Mouse (Mus musculus) CH12.LX (cell line): Measurements from ENCODE around the gene Vav2. TPM values are rescaled to one million over a fixed set of nuclear protein-coding genes. Genes with fewer than 3 reads are reported as not detected.

Experiments used
- DNase-seq: peaks from one replicate; pipeline ENCODE4 v3.0.0-alpha.2; 2013; ENCODE audit errors: extremely low read depth
- H3K27ac ChIP-seq: 2 replicates; pipeline ENCODE4 v1.5.1; 2012; ENCODE audit warnings: low read depth, mild to moderate bottlenecking, control low read depth, moderate library complexity; ENCODE audit not compliant: insufficient read depth
- H3K27me3 ChIP-seq: replicated peaks from 2 replicates; pipeline ENCODE3; 2012; ENCODE audit warnings: inconsistent platforms
- H3K36me3 ChIP-seq, 2 experiments: replicated peaks in 1 of 2; 2 replicates each; pipeline versions ENCODE3 to v1.6.1; 2012; ENCODE audit warnings: inconsistent platforms in 1 of 2, low read length in 1 of 2, mild to moderate bottlenecking in 1 of 2, mixed read lengths in 1 of 2, moderate library complexity in 1 of 2; ENCODE audit not compliant: control insufficient read depth in 1 of 2, insufficient read depth in 1 of 2
- H3K4me1 ChIP-seq, 2 experiments: 2 replicates each; pipeline ENCODE4 v1.6.1; 2012; ENCODE audit warnings: inconsistent platforms in 1 of 2, moderate library complexity in 1 of 2; ENCODE audit not compliant: insufficient read depth in 2 of 2, control insufficient read depth in 1 of 2
- H3K4me2 ChIP-seq: 2 replicates; pipeline ENCODE4 v1.6.1; 2012; ENCODE audit warnings: low read depth, mild to moderate bottlenecking, control low read depth; ENCODE audit not compliant: poor library complexity, insufficient read depth, severe bottlenecking
- H3K4me3 ChIP-seq, 3 experiments: fragments of 150-350 bp in 1 of 3; sonication (generic) in 1 of 3; replicated peaks in 1 of 3; 2 replicates each; pipeline versions ENCODE3 to v1.5.1; 2011 to 2012; ENCODE audit warnings: low read depth in 2 of 3, low read length in 2 of 3, mild to moderate bottlenecking in 2 of 3, moderate library complexity in 2 of 3, control low read depth in 1 of 3, improper control_type of control experiment in 1 of 3, inconsistent platforms in 1 of 3, mixed read lengths in 1 of 3; ENCODE audit not compliant: poor library complexity in 1 of 3
- H3K79me2 ChIP-seq: replicated peaks from 2 replicates; pipeline ENCODE4 v1.6.1; 2012; ENCODE audit warnings: mild to moderate bottlenecking, moderate library complexity; ENCODE audit not compliant: control insufficient read depth, poor library complexity, insufficient read depth, severe bottlenecking; ENCODE audit errors: extremely low read depth
- H3K9ac ChIP-seq: 2 replicates; pipeline ENCODE4 v1.6.1; 2012; ENCODE audit warnings: low read depth, mild to moderate bottlenecking, control low read depth, moderate library complexity; ENCODE audit not compliant: insufficient read depth
- H3K9me3 ChIP-seq: replicated peaks from 2 replicates; pipeline ENCODE3; 2012; ENCODE audit warnings: low read length, inconsistent platforms, mixed read lengths
- CHD1 ChIP-seq: IDR thresholded peaks from 2 replicates; pipeline ENCODE4 v1.6.1; 2012; ENCODE audit warnings: low read depth, low read length, improper control_type of control experiment, inconsistent platforms
- GABPA ChIP-seq: IDR thresholded peaks from 2 replicates; pipeline ENCODE4 v1.6.1; 2012; ENCODE audit warnings: low read depth, low read length, improper control_type of control experiment, inconsistent platforms; ENCODE audit not compliant: insufficient replicate concordance
- HCFC1 ChIP-seq: IDR thresholded peaks from 2 replicates; pipeline ENCODE4 v1.6.1; 2012; ENCODE audit warnings: low read depth, mild to moderate bottlenecking, inconsistent platforms, low read length, improper control_type of control experiment
- IRF4 ChIP-seq: IDR thresholded peaks from 2 replicates; pipeline ENCODE4 v1.6.1; 2014; ENCODE audit warnings: low read depth, mild to moderate bottlenecking, inconsistent platforms, low read length, improper control_type of control experiment
- JUN ChIP-seq: IDR thresholded peaks from 2 replicates; pipeline ENCODE4 v1.6.1; 2011; ENCODE audit warnings: low read depth, mild to moderate bottlenecking, low read length, improper control_type of control experiment, moderate library complexity; ENCODE audit not compliant: insufficient read depth
- MAFK ChIP-seq: IDR thresholded peaks from 2 replicates; pipeline ENCODE4 v1.6.1; 2011; ENCODE audit warnings: low read length, improper control_type of control experiment; ENCODE audit not compliant: insufficient replicate concordance
- MAX ChIP-seq: IDR thresholded peaks from 2 replicates; pipeline ENCODE4 v1.6.1; 2011; ENCODE audit warnings: low read length, improper control_type of control experiment
- MAZ ChIP-seq: IDR thresholded peaks from 2 replicates; pipeline ENCODE4 v1.6.1; 2012; ENCODE audit warnings: low read depth, mild to moderate bottlenecking, inconsistent platforms, low read length, improper control_type of control experiment, moderate library complexity
- MXI1 ChIP-seq: IDR thresholded peaks from 2 replicates; pipeline ENCODE4 v1.6.1; 2011; ENCODE audit warnings: mild to moderate bottlenecking, low read depth, low read length, improper control_type of control experiment
- MYC ChIP-seq: IDR thresholded peaks from 2 replicates; pipeline ENCODE4 v1.6.1; 2011; ENCODE audit warnings: low read depth, mild to moderate bottlenecking, improper control_type of control experiment, low read length
- NELFE ChIP-seq: IDR thresholded peaks from 2 replicates; pipeline ENCODE4 v1.6.1; 2011; ENCODE audit warnings: low read depth, low read length, improper control_type of control experiment
- NRF1 ChIP-seq: IDR thresholded peaks from 2 replicates; pipeline ENCODE4 v1.6.1; 2014; ENCODE audit warnings: low read depth, mild to moderate bottlenecking, inconsistent platforms, low read length, improper control_type of control experiment, moderate library complexity
- PAX5 ChIP-seq: IDR thresholded peaks from 2 replicates; pipeline ENCODE4 v1.6.1; 2012; ENCODE audit warnings: low read length, inconsistent platforms, mixed read lengths
- TBP ChIP-seq: conservative IDR thresholded peaks from 2 replicates; pipeline ENCODE4 v1.6.1; 2011; ENCODE audit warnings: low read depth, low read length, improper control_type of control experiment
- TCF12 ChIP-seq: IDR thresholded peaks from 2 replicates; pipeline ENCODE4 v1.6.1; 2014; ENCODE audit warnings: low read depth, mild to moderate bottlenecking, inconsistent platforms, low read length, improper control_type of control experiment
- UBTF ChIP-seq: IDR thresholded peaks from 2 replicates; pipeline ENCODE4 v1.6.1; 2012; ENCODE audit warnings: low read depth, mild to moderate bottlenecking, inconsistent platforms, low read length, improper control_type of control experiment, moderate library complexity
- USF2 ChIP-seq: conservative IDR thresholded peaks from 2 replicates; pipeline ENCODE4 v1.6.1; 2011; ENCODE audit warnings: low read depth, low read length, improper control_type of control experiment
- ZC3H11A ChIP-seq: IDR thresholded peaks from 2 replicates; pipeline ENCODE4 v1.6.1; 2012; ENCODE audit warnings: low read depth, mild to moderate bottlenecking, inconsistent platforms, low read length, improper control_type of control experiment
- ZMIZ1 ChIP-seq: IDR thresholded peaks from 2 replicates; pipeline ENCODE4 v1.6.1; 2012; ENCODE audit warnings: low read depth, mild to moderate bottlenecking, inconsistent platforms, low read length, improper control_type of control experiment
- dilution Hi-C: fragments of 300-500 bp; cut with MboI; formaldehyde crosslinking; loops from 2 replicates; pipeline ENCODE4 v1.14.3; 2020; ENCODE audit warnings: low sequenced_read_pairs; ENCODE audit not compliant: extremely low pct_unique_long_range_greater_than_20kb, extremely low pct_ligation_motif_present
- in situ Hi-C: fragments of 300-500 bp; cut with MboI; formaldehyde crosslinking; loops from 3 replicates; pipeline ENCODE4 v1.14.3; 2019; ENCODE audit warnings: low sequenced_read_pairs, low pct_ligation_motif_present, low pct_unique_long_range_greater_than_20kb, mixed read lengths
- polyA plus RNA-seq: library from polyadenylated mRNA; unstranded; fragments of >175 nt; gene quantifications from 2 replicates; pipeline ENCODE4 v1.2.1, GENCODE M21; 2012; ENCODE audit warnings: low read depth; ENCODE audit not compliant: insufficient read length
- total RNA-seq, 2 experiments: library from RNA; depleted of rRNA; stranded (reverse); fragments of 300-350 nt in 1 of 2; fragments of >200 nt in 1 of 2; gene quantifications; 2 replicates each; pipeline ENCODE4 v1.2.3; 2012 to 2014

The Vav2 gene
- total and polyA plus RNA-seq, 3 experiments = 31.5 to 46.8 (median 46.6) TPM

DNA sequence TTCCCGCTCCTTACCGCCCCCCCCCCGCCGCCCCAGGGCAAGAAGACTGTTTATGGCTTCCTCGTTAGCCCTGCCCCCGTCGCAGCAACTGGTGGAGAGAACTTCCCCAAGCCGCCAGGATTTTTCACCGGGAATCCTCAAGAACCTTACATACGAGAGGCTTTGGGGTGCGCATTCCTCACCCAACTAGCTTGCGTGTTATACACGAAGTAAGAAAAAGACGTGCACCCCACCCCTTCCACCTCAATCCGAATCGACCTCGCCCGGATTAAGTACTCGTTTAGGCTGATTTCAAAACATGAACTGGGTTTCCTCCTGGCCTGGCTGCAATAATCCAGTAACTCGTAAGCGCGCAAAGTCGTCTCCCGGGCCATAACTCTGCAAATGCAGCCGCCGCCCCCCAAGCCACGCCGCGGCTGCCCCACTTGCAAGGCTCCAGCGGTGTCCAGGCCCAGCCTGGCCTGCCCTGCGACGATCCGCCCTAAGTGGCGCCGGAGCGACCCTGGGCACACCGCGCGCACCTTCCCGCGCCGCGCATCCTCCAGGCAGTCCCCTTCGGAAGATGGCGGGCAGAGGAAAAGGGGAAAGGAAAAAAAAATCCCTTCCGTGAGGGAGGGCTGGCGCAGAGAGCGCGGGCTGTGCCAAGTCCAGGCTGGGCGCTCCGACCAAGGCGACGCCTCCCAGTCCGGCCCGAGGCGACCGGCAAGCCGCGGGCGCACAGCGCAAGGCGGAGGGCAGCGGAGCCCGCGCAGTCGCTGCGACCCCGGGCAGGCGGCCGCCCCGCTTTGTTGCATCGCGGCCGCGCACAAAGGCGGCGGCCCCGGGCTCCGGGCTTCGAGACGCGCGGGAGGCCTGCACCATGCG, 48.0 kb upstream of the Vav2 start:
- no peak overlapping the region; the same call in 1 of the 2 replicates for H3K27ac ChIP-seq
- TF ChIP-seq MXI1 = no peak; the same call in 1 of the 2 replicates
- TF ChIP-seq JUN = no peak
- no peak for TF ChIP-seq MAZ
- no peak for TF ChIP-seq IRF4
- TF ChIP-seq MAFK = no peak
- no peak for TF ChIP-seq HCFC1
- TF ChIP-seq ZC3H11A = no peak
- no peak for TF ChIP-seq TBP
- TF ChIP-seq MAX = no peak
- TF ChIP-seq ZMIZ1 = no peak
- TF ChIP-seq NRF1 = peak; percentile 44; the same call in 1 of the 2 replicates
- TF ChIP-seq CHD1 = no peak
- TF ChIP-seq UBTF = 0 out of 2 replicates have a peak, but pooled peaks have one; percentile 55
- no peak for TF ChIP-seq NELFE
- TF ChIP-seq, all 38 proteins: peak for 2
- Histone ChIP-seq H3K27me3 (no peaks in the 10 kb centered on the region), H3K4me2 (peak overlapping the region; percentile 71), H3K36me3 (peaks cover 0 to 15% of the 10 kb centered on the region in 2 experiments), H3K9ac (peak overlapping the region; percentile 68), H3K4me3 (peak overlapping the region; percentile 64 to 91 (median 72)), H3K4me1 (peaks cover 18 to 53% of the 10 kb centered on the region in 2 experiments), H3K9me3 (no peaks in the 10 kb centered on the region), H3K79me2 (no peaks in the 10 kb centered on the region; the same call in 1 of the 2 replicates)
- no peak for DNase-seq
- dilution Hi-C loops = no loop called here
- in situ Hi-C loops = no loop called here

DNA sequence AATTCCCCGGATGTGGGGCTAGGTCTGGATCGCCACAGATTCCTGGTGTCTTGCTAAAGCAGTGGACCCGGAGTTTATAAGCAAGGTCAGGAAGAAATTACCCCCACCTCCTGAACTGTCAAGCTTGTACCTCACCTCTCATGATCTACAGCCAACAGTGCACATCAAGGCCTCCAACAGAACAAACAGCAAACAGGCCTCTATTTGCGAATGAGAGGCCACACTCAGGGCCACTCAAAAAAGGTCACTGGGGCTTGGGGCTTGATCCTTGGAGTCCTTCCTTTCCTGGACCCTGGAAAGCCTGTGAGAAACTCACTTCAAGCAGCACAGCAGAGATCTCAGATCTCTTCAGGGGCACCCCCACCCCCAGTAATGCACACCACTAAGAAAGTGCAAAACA, 47.1 kb upstream of the Vav2 start:
- peaks cover 27 to 57% of the 10 kb centered on the region in 2 experiments for H3K4me1 ChIP-seq
- peak overlapping the region in 2 of 3 experiments; percentile 31 to 72 for H3K4me3 ChIP-seq
- H3K9me3 ChIP-seq = no peaks in the 10 kb centered on the region
- in situ Hi-C loops (no loop called here), dilution Hi-C loops (no loop called here)
- H3K36me3 ChIP-seq = peaks cover 0 to 15% of the 10 kb centered on the region in 2 experiments
- no peak for DNase-seq
- H3K27ac ChIP-seq = no peak overlapping the region
- no peaks in the 10 kb centered on the region for H3K27me3 ChIP-seq
- peak overlapping the region; percentile 71 for H3K4me2 ChIP-seq
- no peaks in the 10 kb centered on the region; the same call in 1 of the 2 replicates for H3K79me2 ChIP-seq
- no peak overlapping the region for H3K9ac ChIP-seq
- TF ChIP-seq MAX (no peak), USF2 (no peak), NRF1 (no peak), UBTF (no peak), PAX5 (no peak), TCF12 (no peak), MYC (no peak), GABPA (no peak)
- TF ChIP-seq, all 38 proteins: peak for 0
